Mouse (Mus musculus): ENCODE results near the gene Gpr139. TPM values are rescaled to one million over a fixed set of nuclear protein-coding genes. Genes with fewer than 3 reads are reported as not detected.

Gpr139 gene
- polyA plus RNA-seq, 1 experiment, result 3.4 TPM

DNA sequence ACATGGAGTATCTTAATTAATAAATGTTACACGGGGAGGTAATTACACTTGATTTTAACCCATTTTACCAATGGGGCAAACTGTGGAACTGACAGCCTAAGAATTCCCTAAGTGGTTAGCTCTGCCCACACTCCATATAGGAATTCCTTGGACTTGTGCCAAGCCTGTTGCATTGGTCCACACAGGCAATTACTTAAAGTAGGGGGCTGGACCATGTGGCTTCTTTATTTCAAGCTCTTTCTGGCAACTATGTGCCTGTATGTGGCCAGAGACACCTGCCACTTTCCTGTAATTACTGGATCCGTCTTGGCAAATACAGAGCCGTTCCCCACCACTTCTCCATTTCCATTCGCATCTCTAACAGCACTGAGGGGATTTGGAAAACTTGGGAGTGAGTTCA, 3.4 kb downstream of the Gpr139 start:
- H3K27ac ChIP-seq (ENCODE audit: insufficient read depth, low read length), result no peak overlapping the region
- TF ChIP-seq POLR2A (IDR thresholded peaks at IDR 0.05; ENCODE audit: borderline replicate concordance, insufficient read depth, low read length) (no peak), CTCF (IDR thresholded peaks at IDR 0.05; ENCODE audit: borderline replicate concordance, insufficient read depth, low read depth, low read length) (no peak)
- H3K27me3 ChIP-seq (ENCODE audit: control insufficient read depth, insufficient read depth, low read length), result no peaks in the 10 kb centered on the region; the same call in 1 of the 2 replicates
- no peaks in the 10 kb centered on the region for H3K4me1 ChIP-seq (ENCODE audit: control insufficient read depth, insufficient read depth, low read length)
- H3K4me3 ChIP-seq (replicated peaks; ENCODE audit: insufficient read depth, low read depth, low read length), result no peak overlapping the region
- 22% methylated on average over 4 of the region's 4 CpGs for WGBS
- no peak for DNase-seq

DNA sequence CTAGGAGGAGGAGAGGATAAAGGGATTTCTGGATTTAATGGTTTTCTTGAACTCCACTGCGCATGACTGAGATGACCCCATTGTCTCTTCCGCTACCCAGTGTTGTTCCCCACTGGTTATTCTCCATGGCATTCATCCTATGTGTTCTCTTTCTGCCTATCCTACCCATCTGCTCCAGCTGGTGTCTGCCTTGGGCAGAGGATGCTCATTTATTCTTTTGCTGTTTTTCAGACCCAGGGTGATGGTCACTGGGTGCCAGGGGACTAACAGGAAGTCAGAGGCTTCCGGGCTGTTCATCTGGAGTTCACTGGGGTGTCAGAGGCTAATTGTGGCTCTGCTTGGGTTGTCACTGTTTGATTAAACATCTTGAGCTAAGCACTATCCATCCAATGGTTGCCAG, 24.4 kb downstream of the Gpr139 start:
- Histone ChIP-seq H3K27ac (ENCODE audit: insufficient read depth, low read length) (no peak overlapping the region), H3K4me1 (ENCODE audit: control insufficient read depth, insufficient read depth, low read length) (no peaks in the 10 kb centered on the region), H3K4me3 (replicated peaks; ENCODE audit: insufficient read depth, low read depth, low read length) (no peak overlapping the region), H3K27me3 (ENCODE audit: control insufficient read depth, insufficient read depth, low read length) (no peaks in the 10 kb centered on the region)
- no peak for TF ChIP-seq CTCF (IDR thresholded peaks at IDR 0.05; ENCODE audit: borderline replicate concordance, insufficient read depth, low read depth, low read length)
- TF ChIP-seq POLR2A (IDR thresholded peaks at IDR 0.05; ENCODE audit: borderline replicate concordance, insufficient read depth, low read length), result no peak
- 13% methylated on average over 3 of the region's 3 CpGs for WGBS
- DNase-seq, result no peak

DNA sequence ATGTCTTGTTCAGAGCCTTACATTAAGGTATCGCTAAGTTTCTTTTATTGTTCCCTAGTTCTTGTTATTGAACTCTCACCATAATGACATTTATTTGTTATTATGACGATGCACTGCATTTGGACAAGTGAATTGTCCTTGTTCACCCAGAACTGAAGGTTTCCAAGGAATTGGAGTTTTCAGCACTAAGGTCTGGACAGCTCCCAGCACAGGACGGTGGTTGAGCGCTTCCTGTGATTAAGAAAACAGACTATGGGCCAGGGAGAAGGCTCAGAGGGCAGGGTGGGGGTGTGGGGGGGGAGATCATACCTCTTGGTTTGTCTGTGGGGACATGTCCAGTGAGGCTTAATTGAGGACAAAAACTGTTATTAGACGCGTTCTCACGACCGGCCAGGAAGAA, 72.6 kb downstream of the Gpr139 start:
- WGBS, result 67% methylated on average over 8 of the region's 8 CpGs
- Histone ChIP-seq H3K27me3 (ENCODE audit: control insufficient read depth, insufficient read depth, low read length) (no peaks in the 10 kb centered on the region), H3K4me3 (replicated peaks; ENCODE audit: insufficient read depth, low read depth, low read length) (no peak overlapping the region), H3K27ac (ENCODE audit: insufficient read depth, low read length) (no peak overlapping the region), H3K4me1 (ENCODE audit: control insufficient read depth, insufficient read depth, low read length) (no peaks in the 10 kb centered on the region)
- TF ChIP-seq POLR2A (IDR thresholded peaks at IDR 0.05; ENCODE audit: borderline replicate concordance, insufficient read depth, low read length) (no peak), CTCF (IDR thresholded peaks at IDR 0.05; ENCODE audit: borderline replicate concordance, insufficient read depth, low read depth, low read length) (no peak)
- DNase-seq, result no peak

DNA sequence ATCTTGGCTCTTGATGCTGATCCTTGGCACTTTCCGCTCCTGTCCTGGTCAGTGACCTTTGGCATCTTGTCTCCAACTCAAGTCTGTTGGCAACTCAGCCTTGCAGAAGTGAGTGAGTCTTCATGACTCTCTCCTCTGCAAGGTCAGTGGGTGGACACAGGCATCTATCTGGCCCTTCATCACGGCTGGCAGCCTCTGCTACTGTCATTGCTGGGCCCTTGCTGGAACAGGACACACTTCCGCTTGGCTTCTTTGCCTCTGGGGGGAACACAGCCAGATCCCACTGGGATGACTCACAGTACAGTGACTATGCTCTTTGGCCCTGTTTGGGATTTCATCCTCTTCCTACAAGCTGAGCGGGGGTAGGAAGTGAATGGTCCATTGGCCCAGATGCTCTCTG, 78.5 kb downstream of the Gpr139 start:
- DNase-seq, result peak; percentile 13 to 27

DNA sequence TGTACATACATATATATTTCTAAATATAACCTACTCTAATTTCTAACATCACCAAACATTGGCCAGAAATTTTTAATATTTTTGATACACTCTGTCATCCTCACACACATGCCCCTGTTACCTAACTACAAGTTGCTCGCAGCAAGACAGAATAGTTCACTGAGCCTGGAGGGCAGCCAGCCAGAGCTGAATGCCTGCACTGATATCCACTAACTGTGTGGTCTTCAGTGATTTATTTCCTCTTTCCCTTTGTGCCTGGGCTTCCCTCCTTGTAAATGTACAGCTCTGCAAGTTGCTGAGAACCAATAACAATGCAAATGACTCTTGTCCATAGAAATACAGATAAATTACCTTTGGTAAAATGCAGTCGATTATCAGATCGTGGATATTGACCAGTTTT, 87.8 kb downstream of the Gpr139 start:
- WGBS, result 55% methylated on average over 3 of the region's 3 CpGs
- H3K4me1 ChIP-seq (ENCODE audit: control insufficient read depth, insufficient read depth, low read length), result no peaks in the 10 kb centered on the region
- H3K27me3 ChIP-seq (ENCODE audit: control insufficient read depth, insufficient read depth, low read length), result no peaks in the 10 kb centered on the region
- TF ChIP-seq POLR2A (IDR thresholded peaks at IDR 0.05; ENCODE audit: borderline replicate concordance, insufficient read depth, low read length) (no peak), CTCF (IDR thresholded peaks at IDR 0.05; ENCODE audit: borderline replicate concordance, insufficient read depth, low read depth, low read length) (no peak)
- no peak overlapping the region for H3K4me3 ChIP-seq (replicated peaks; ENCODE audit: insufficient read depth, low read depth, low read length)
- H3K27ac ChIP-seq (ENCODE audit: insufficient read depth, low read length), result no peak overlapping the region
- DNase-seq, result no peak

More for the DNA sequence above, 78.5 kb downstream of the Gpr139 start:
- no peaks in the 10 kb centered on the region for H3K27me3 ChIP-seq (ENCODE audit: control insufficient read depth, insufficient read depth, low read length)
- TF ChIP-seq CTCF (IDR thresholded peaks at IDR 0.05; ENCODE audit: borderline replicate concordance, insufficient read depth, low read depth, low read length) (no peak), POLR2A (IDR thresholded peaks at IDR 0.05; ENCODE audit: borderline replicate concordance, insufficient read depth, low read length) (no peak)
- H3K4me3 ChIP-seq (replicated peaks; ENCODE audit: insufficient read depth, low read depth, low read length), result no peak overlapping the region
- 40% methylated on average over 4 of the region's 4 CpGs for WGBS
- H3K4me1 ChIP-seq (ENCODE audit: control insufficient read depth, insufficient read depth, low read length), result no peaks in the 10 kb centered on the region
- H3K27ac ChIP-seq (ENCODE audit: insufficient read depth, low read length), result no peak overlapping the region

Other genes with a start within 250 kb of the Gpr139 start
- gene Gprc5b, start 189.4 kb downstream of the Gpr139 start, polyA plus RNA-seq (2012; rRNA removed), result 339 and 347 TPM in 2 replicates

Data from cerebellum, adult 2 months (tissue).